Mouse (Mus musculus): Measurements from ENCODE around the gene Chst15.

Chst15 gene

DNA sequence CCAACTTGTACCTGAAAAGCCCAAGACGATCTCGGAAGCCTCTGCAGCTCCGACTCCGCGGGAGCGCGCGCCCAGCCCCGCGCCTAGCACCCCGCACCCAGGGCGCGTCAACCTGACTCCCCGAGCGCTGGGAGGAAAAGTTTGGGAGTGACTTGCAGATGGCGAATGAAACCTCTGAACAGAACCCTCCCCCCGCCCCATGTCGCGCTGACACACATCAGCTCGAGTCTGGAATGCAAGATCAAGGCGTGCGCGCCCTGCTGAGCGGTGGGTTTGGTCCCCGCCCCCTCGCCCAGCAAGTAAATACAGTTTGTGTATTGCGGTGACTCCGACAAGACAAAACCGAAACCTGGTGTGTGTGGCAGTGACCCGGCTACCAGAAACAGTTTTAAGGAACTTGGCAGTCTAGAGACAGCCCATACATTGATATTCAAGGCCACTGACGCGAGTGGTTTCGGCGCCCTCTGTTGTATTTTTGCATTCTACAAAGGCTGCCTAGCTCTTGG lies at the start of gene Chst15:
Gene Chst15, minus strand, starts transcription at position 193 of the 506 bp plus-strand sequence.
- peak; percentile 85 to 87 for DNase-seq

DNA sequence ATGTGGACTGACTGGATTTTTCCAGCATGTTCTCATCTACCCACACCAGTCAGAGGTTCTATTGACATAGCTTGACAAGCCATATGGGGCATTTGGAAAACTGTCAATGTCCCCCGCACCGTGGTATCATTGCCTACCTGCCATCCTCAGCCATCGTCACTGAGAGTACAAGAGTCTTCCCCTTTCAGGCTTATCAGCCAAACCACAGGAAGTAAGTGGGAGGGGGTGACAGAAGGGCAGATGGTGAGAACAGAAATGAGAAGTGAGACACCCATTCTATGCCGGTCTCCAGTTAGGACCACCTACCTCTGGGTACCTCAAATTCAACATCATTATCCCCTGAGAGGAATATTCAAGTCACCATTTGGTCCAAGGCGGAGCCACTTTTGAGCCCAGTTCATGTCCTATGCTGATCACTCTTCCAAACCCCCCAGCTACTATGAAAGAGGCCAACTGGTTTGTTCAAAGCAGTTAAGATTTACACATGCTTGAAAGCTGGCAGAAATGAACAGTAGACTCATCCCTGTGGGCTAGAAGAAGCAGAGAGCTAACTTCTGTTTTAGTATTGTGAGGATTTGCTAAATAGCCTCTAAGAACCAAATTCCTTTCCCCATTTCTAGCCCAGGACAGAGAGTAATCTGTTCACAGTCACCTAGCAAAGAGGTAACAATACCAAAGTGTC lies 48.8 kb upstream of the Chst15 start:
- DNase-seq: peak; percentile 70 to 77

- no peak for DNase-seq
Observed at GRCm38 (mm10) chr7:132365111-132365510, 48.1 kb upstream of the Chst15 start.

DNA sequence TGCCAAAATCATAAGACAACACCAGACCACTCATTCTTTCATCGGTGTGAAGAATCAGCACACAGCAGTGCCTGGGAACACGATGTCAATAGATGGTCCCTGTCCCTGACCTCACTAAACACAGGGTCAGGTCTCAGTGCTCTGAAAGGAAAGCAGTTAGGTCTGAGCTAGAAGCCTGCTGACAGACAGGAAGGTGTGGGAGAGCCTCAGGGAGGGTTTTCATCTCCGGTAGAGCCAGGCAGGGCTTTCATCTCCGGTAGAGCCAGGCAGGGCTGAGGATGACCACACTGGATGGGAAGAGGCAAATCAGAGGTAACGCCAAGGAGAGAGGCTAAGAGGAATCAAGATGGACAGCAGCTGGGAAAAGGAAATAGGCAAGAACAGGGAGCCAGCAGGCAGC lies 47.5 kb upstream of the Chst15 start:
- no peak for DNase-seq

- no peak for DNase-seq
Observed at GRCm38 (mm10) chr7:132360336-132360735, 43.3 kb upstream of the Chst15 start.

DNA sequence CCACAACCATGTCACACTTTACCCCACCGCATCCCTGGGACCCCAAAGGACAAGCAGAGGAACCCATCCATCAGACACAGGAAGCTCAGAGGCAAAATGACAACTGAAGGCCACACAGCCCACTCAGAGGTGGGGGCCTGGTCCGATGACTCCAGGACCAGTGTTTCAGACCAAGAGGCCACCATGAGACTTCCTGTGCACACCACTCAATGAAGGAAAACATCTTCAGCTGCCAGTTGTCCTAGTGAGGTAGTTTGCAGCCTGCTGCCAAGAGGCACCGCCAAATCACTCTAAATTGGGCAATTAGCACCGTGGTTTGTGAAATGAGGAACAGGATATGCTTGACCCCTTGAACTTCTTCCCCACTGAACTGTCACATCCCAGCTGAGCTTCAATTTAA lies 41.7 kb upstream of the Chst15 start:
- DNase-seq: peak; percentile 34 to 44

GRCm38 (mm10) chr7:132358250-132358649 lies 41.2 kb upstream of the Chst15 start:
- DNase-seq: no peak

- no peak for DNase-seq
Observed at GRCm38 (mm10) chr7:132357841-132358237, 40.8 kb upstream of the Chst15 start.

- DNase-seq: no peak
Observed at GRCm38 (mm10) chr7:132356881-132357840, 40.1 kb upstream of the Chst15 start.

- DNase-seq: peak; percentile 14 to 16
Observed at GRCm38 (mm10) chr7:132356185-132356584, 39.2 kb upstream of the Chst15 start.

DNA sequence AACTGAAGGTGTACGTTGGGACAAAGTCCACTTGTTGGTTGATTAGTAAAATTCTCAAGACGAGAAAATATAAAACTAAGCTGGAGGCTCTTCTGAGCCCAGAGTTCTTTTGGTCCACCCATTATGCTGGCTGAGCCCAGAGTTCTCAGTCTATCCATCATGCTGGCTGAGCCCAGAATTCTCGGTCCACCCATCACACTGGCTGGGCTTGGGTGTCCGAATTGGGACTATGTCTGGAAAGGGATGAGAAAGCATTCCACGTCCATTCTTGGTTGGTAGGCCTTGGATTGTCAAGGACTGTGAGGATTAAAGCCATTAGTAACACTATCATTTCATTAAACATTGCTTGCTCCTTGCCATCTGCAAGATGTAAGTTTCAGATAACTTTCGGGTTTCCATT lies 38.7 kb upstream of the Chst15 start:
- DNase-seq: no peak

GRCm38 (mm10) chr7:132349075-132349572 lies 32.1 kb upstream of the Chst15 start:
- no peak for DNase-seq

- DNase-seq: no peak
Observed at GRCm38 (mm10) chr7:132347273-132348045, 30.4 kb upstream of the Chst15 start.

DNA sequence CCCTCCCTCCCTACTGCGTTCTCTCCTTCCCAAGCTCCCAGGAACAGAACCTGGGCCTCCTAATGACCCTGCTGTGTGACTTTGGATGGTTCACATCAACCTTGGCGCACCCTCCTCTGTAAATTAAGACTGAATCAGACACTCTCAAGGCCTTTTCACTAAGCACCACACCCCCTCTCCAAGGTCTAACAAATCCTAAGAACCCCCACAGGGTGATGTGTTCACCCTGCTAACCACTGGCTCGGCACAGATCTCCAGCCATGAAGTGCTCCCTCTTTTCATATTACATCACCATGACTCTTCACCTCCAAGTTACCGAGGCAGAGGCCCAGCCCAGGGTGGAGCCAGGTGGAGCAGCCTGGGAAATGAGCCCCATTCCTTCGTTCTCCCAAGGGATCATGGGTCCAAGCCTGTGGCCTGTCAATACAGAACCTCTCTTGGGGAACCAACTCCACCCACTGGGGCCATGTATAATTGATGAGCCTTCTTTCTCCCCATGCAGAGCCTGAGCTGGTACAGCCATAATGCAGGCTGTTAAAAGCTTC lies 28.6 kb upstream of the Chst15 start:
- no peak for DNase-seq

- no peak for DNase-seq
Observed at GRCm38 (mm10) chr7:132344606-132345005, 27.6 kb upstream of the Chst15 start.

- DNase-seq: no peak
Observed at GRCm38 (mm10) chr7:132343900-132344299, 26.9 kb upstream of the Chst15 start.

GRCm38 (mm10) chr7:132343146-132343545 lies 26.1 kb upstream of the Chst15 start:
- no peak for DNase-seq

- no peak for DNase-seq
Observed at GRCm38 (mm10) chr7:132339041-132339839, 22.2 kb upstream of the Chst15 start.

GRCm38 (mm10) chr7:132338350-132338749 lies 21.3 kb upstream of the Chst15 start:
- DNase-seq: no peak

DNA sequence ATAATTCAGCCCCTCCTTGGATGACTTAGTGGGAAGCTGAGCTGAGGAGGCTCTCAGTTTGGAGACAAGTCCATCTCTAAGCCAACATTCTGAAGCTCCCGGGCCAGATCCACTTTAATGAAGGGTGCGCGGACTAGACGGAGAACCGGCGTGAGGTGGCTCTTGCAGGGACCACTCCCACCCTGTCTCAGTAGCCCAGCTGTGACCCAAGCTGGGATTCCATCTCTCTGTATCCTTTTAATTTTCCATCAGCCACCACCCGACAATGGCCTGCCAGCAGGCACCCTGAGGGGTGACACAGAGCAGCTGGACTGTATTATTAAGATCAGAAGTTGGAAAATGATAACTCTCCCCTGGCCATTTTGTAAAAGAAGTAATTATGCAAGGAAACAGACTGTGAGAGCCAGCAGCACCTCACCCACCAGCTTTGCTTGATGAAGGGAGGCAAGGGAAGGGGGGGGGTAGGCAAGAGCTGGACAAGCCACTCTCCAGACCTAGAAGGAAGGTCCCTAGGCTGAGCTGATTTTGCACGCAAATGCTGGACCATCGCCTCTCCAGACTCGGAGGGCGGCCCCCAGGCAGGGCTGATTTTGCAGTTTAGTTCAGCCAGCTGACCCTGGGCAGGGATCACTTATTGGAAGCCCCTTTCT lies 20.4 kb upstream of the Chst15 start:
- no peak for DNase-seq

DNA sequence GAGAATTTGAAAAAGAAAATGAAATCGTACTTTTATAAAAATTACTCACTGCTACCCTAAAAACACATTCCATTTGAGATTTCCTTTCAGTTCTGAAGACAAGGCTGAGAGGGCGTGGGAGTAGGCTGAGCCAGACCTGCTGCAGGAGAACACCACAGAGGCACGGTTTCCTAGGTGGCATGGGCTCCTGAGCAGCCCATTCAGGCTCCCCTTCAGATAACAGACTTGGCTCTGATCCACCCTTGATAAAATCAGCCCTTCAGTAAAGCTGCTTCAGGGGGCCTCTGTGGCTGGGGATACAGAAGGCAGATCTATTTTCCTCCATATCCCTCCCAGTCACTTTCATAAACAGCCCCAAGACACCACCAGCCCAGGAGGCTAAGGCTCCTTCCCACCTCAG lies 19.8 kb upstream of the Chst15 start:
- no peak for DNase-seq

Measured in B cell, adult 2 months (primary cell).